Mouse (Mus musculus): ENCODE measurements at regions not wholly inside any gene's neighbourhood (a gene's known extent, or its start where the extent isn't known, plus 50 kb on each side); places are given as distances from the start of the nearest gene placed in this dataset.

- Histone ChIP-seq H3K27ac (no peak overlapping the region), H3K4me1 (no peaks in the 10 kb centered on the region), H3K9ac (no peak overlapping the region), H3K9me3 (no peaks in the 10 kb centered on the region), H3K36me3 (no peaks in the 10 kb centered on the region), H3K27me3 (replicated peaks) (no peaks in the 10 kb centered on the region), H3K4me3 (no peak overlapping the region), H3K4me2 (replicated peaks) (no peak overlapping the region)
- 92% methylated on average over 7 of the region's 7 CpGs for WGBS
- no peak for ATAC-seq (ENCODE audit: low FRiP score, low read depth)
These were observed 391.8 kb upstream of the Zfp462 start for GRCm38 (mm10) chr4:54552864-54553618.

- Histone ChIP-seq H3K9me3 (no peaks in the 10 kb centered on the region), H3K27me3 (replicated peaks) (no peaks in the 10 kb centered on the region), H3K4me1 (no peaks in the 10 kb centered on the region), H3K4me3 (no peak overlapping the region), H3K4me2 (replicated peaks) (no peak overlapping the region), H3K9ac (no peak overlapping the region), H3K27ac (no peak overlapping the region), H3K36me3 (no peaks in the 10 kb centered on the region)
- WGBS = 87% methylated on average over 1 of the region's 1 CpGs
- ATAC-seq (ENCODE audit: low FRiP score, low read depth) = no peak
These were observed 381.8 kb upstream of the Zfp462 start for GRCm38 (mm10) chr4:54563075-54563474.

- Histone ChIP-seq H3K9ac (no peak overlapping the region), H3K9me3 (no peaks in the 10 kb centered on the region), H3K27ac (no peak overlapping the region), H3K36me3 (no peaks in the 10 kb centered on the region), H3K4me3 (no peak overlapping the region), H3K4me2 (replicated peaks) (no peak overlapping the region), H3K27me3 (replicated peaks) (no peaks in the 10 kb centered on the region), H3K4me1 (no peaks in the 10 kb centered on the region)
- no peak for ATAC-seq (ENCODE audit: low FRiP score, low read depth)
These were observed 371.7 kb upstream of the Zfp462 start for GRCm38 (mm10) chr4:54573185-54573584.

GRCm38 (mm10) chr4:54587197-54587596 is 357.7 kb upstream of the Zfp462 start:
- ATAC-seq (ENCODE audit: low FRiP score, low read depth) = no peak
- H3K4me2 ChIP-seq (replicated peaks) = no peak overlapping the region
- no peaks in the 10 kb centered on the region for H3K36me3 ChIP-seq
- 80% methylated on average over 6 of the region's 6 CpGs for WGBS
- no peak overlapping the region for H3K9ac ChIP-seq
- H3K4me3 ChIP-seq = no peak overlapping the region
- no peak overlapping the region for H3K27ac ChIP-seq
- no peaks in the 10 kb centered on the region for H3K27me3 ChIP-seq (replicated peaks)
- H3K4me1 ChIP-seq = no peaks in the 10 kb centered on the region
- no peaks in the 10 kb centered on the region for H3K9me3 ChIP-seq

- no peaks in the 10 kb centered on the region for H3K4me1 ChIP-seq
- no peak overlapping the region for H3K4me3 ChIP-seq
- ATAC-seq (ENCODE audit: low FRiP score, low read depth) = no peak
- no peaks in the 10 kb centered on the region for H3K9me3 ChIP-seq
- 85% methylated on average over 6 of the region's 6 CpGs for WGBS
- no peak overlapping the region for H3K27ac ChIP-seq
- no peak overlapping the region for H3K9ac ChIP-seq
- H3K27me3 ChIP-seq (replicated peaks) = no peaks in the 10 kb centered on the region
- H3K4me2 ChIP-seq (replicated peaks) = no peak overlapping the region
- H3K36me3 ChIP-seq = no peaks in the 10 kb centered on the region
These were observed 356.1 kb upstream of the Zfp462 start for GRCm38 (mm10) chr4:54588704-54589103.

GRCm38 (mm10) chr4:54601671-54602512 is 343.0 kb upstream of the Zfp462 start:
- ATAC-seq (ENCODE audit: low FRiP score, low read depth) = peak; percentile 96
- no peaks in the 10 kb centered on the region for H3K9me3 ChIP-seq
- no peaks in the 10 kb centered on the region for H3K36me3 ChIP-seq
- 29% methylated on average over 15 of the region's 15 CpGs for WGBS
- H3K9ac ChIP-seq = no peak overlapping the region
- peak overlapping the region; percentile 88 for H3K27ac ChIP-seq
- peaks cover 10% of the 10 kb centered on the region for H3K4me1 ChIP-seq
- H3K27me3 ChIP-seq (replicated peaks) = no peaks in the 10 kb centered on the region
- H3K4me2 ChIP-seq (replicated peaks) = no peak overlapping the region
- no peak overlapping the region for H3K4me3 ChIP-seq

- Histone ChIP-seq H3K4me1 (peaks cover 10% of the 10 kb centered on the region), H3K4me2 (replicated peaks) (no peak overlapping the region), H3K27me3 (replicated peaks) (no peaks in the 10 kb centered on the region), H3K36me3 (no peaks in the 10 kb centered on the region), H3K27ac (peak overlapping the region; percentile 88), H3K9ac (no peak overlapping the region), H3K9me3 (no peaks in the 10 kb centered on the region), H3K4me3 (no peak overlapping the region)
- WGBS = 77% methylated on average over 6 of the region's 6 CpGs
- ATAC-seq (ENCODE audit: low FRiP score, low read depth) = no peak
These were observed 342.2 kb upstream of the Zfp462 start for GRCm38 (mm10) chr4:54602513-54603205.

GRCm38 (mm10) chr4:54610101-54610500 is 334.7 kb upstream of the Zfp462 start:
- Histone ChIP-seq H3K9ac (no peak overlapping the region), H3K36me3 (no peaks in the 10 kb centered on the region), H3K4me2 (replicated peaks) (no peak overlapping the region), H3K27ac (no peak overlapping the region), H3K9me3 (no peaks in the 10 kb centered on the region), H3K4me3 (no peak overlapping the region), H3K27me3 (replicated peaks) (no peaks in the 10 kb centered on the region), H3K4me1 (peaks cover 8% of the 10 kb centered on the region)
- WGBS = 68% methylated on average over 5 of the region's 5 CpGs
- ATAC-seq (ENCODE audit: low FRiP score, low read depth) = no peak

- peak; percentile 55; the same call in 1 of the 2 replicates for ATAC-seq (ENCODE audit: low FRiP score, low read depth)
- H3K9ac ChIP-seq = no peak overlapping the region
- 24% methylated on average over 7 of the region's 7 CpGs for WGBS
These were observed 332.6 kb upstream of the Zfp462 start for GRCm38 (mm10) chr4:54611990-54612980.

GRCm38 (mm10) chr4:54613076-54613475 is 331.8 kb upstream of the Zfp462 start:
- no peaks in the 10 kb centered on the region for H3K9me3 ChIP-seq
- no peak overlapping the region for H3K4me3 ChIP-seq
- WGBS = 22% methylated on average over 3 of the region's 3 CpGs
- H3K27ac ChIP-seq = no peak overlapping the region
- no peak overlapping the region for H3K4me2 ChIP-seq (replicated peaks)
- no peak for ATAC-seq (ENCODE audit: low FRiP score, low read depth)
- H3K9ac ChIP-seq = no peak overlapping the region
- H3K27me3 ChIP-seq (replicated peaks) = no peaks in the 10 kb centered on the region
- H3K36me3 ChIP-seq = no peaks in the 10 kb centered on the region
- peaks cover 8% of the 10 kb centered on the region for H3K4me1 ChIP-seq

More at GRCm38 (mm10) chr4:54611990-54612980, 332.6 kb upstream of the Zfp462 start:
- Histone ChIP-seq H3K4me2 (replicated peaks) (no peak overlapping the region), H3K9me3 (no peaks in the 10 kb centered on the region), H3K4me1 (peaks cover 8% of the 10 kb centered on the region), H3K27ac (peak overlapping the region; percentile 13; the same call in 1 of the 2 replicates), H3K4me3 (no peak overlapping the region), H3K36me3 (no peaks in the 10 kb centered on the region), H3K27me3 (replicated peaks) (no peaks in the 10 kb centered on the region)

- Histone ChIP-seq H3K36me3 (no peaks in the 10 kb centered on the region), H3K9ac (no peak overlapping the region), H3K9me3 (no peaks in the 10 kb centered on the region), H3K4me2 (replicated peaks) (no peak overlapping the region), H3K4me3 (no peak overlapping the region), H3K27me3 (replicated peaks) (no peaks in the 10 kb centered on the region), H3K27ac (no peak overlapping the region), H3K4me1 (peaks cover 8% of the 10 kb centered on the region)
- 16% methylated on average over 2 of the region's 2 CpGs for WGBS
- ATAC-seq (ENCODE audit: low FRiP score, low read depth) = no peak
These were observed 331.2 kb upstream of the Zfp462 start for GRCm38 (mm10) chr4:54613611-54614010.

All from neural tube, embryonic 12.5 days (tissue).